Mouse (Mus musculus) stomach, postnatal 0 days (tissue): Measurements from ENCODE around the gene Dock1.

Experiments used
- CTCF ChIP-seq: IDR thresholded peaks from 2 replicates; pipeline ENCODE4 v1.5.1; 2016; ENCODE audit warnings: antibody characterized with exemption, low read depth, mild to moderate bottlenecking, moderate library complexity
- EP300 ChIP-seq: optimal IDR thresholded peaks from 2 replicates; pipeline ENCODE3; 2016; ENCODE audit warnings: antibody characterized with exemption

DNA sequence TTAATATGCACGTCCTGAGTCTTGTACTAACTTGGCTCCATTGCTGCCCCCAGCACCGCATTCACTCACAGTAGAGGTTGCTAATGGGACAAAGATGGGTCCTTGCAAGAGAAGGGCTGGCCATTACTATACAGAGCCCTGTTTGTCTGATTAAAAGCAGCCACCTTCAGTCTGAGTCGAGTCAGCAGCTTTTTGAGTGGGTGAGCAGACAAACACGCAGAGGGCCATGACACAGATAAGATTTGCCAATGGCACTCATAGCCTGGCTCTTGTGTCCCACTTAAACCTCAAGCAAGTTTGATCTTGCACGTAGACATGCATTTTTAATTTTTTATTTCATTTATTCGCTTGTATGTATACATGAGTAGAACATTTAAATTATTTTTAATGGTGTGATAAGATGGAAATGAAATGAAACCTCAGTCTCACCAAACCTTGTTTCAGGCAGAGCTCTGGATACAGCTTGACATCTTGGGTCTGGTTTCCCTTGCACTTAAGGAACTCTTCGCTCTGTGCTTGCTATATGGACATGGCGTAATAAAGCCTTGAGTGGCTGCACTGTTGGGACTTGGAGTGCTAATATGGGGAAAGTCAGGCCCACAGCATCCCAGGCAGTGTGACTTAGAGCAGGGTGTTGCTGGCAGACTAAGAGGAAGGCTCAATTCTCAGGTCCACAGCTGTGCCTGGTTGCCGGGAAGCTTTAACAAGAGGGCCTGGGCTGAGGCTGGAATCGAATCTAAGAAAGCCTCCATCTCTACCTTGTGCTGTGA is 455.0 kb downstream of the Dock1 start:
- TF ChIP-seq CTCF, result no peak
- no peak for TF ChIP-seq EP300
